Mouse (Mus musculus): ENCODE measurements at regions not wholly inside any gene's neighbourhood (a gene's known extent, or its start where the extent isn't known, plus 50 kb on each side); places are given as distances from the start of the nearest gene placed in this dataset.

GRCm38 (mm10) chr11:18262901-18263300 is 309.2 kb upstream of the Etaa1 start:
- Histone ChIP-seq H3K4me2 (ENCODE audit: low read depth, low read length) (no peak overlapping the region), H3K9me3 (replicated peaks; ENCODE audit: control insufficient read depth, low read length) (no peaks in the 10 kb centered on the region), H3K4me3 (ENCODE audit: low read depth, low read length) (no peak overlapping the region), H3K9ac (replicated peaks; ENCODE audit: low read depth, low read length) (no peak overlapping the region), H3K27me3 (ENCODE audit: control insufficient read depth, insufficient read depth, low read length) (no peaks in the 10 kb centered on the region), H3K27ac (ENCODE audit: low read depth) (no peak overlapping the region), H3K4me1 (ENCODE audit: control insufficient read depth, insufficient read depth) (no peaks in the 10 kb centered on the region), H3K36me3 (replicated peaks; ENCODE audit: control insufficient read depth, insufficient read depth, low read length) (no peaks in the 10 kb centered on the region)
- DNase-seq (ENCODE audit: low spot score): no peak
- no peak for ATAC-seq (ENCODE audit: insufficient read depth, low read depth)
- WGBS: 67% methylated on average over 1 of the region's 1 CpGs
- no peak for TF ChIP-seq CTCF (IDR thresholded peaks at IDR 0.05; ENCODE audit: low read depth)
- no peak for TF ChIP-seq EP300 (IDR thresholded peaks at IDR 0.05; ENCODE audit: low read depth)

- no peak overlapping the region for H3K4me2 ChIP-seq (ENCODE audit: low read depth, low read length)
- no peaks in the 10 kb centered on the region for H3K27me3 ChIP-seq (ENCODE audit: control insufficient read depth, insufficient read depth, low read length)
- WGBS: 24% methylated on average over 4 of the region's 4 CpGs
- no peak overlapping the region for H3K4me3 ChIP-seq (ENCODE audit: low read depth, low read length)
- DNase-seq (ENCODE audit: low spot score) (no peak), ATAC-seq (ENCODE audit: insufficient read depth, low read depth) (no peak)
- H3K9me3 ChIP-seq (replicated peaks; ENCODE audit: control insufficient read depth, low read length): no peaks in the 10 kb centered on the region
- H3K27ac ChIP-seq (ENCODE audit: low read depth): no peak overlapping the region
- H3K4me1 ChIP-seq (ENCODE audit: control insufficient read depth, insufficient read depth): no peaks in the 10 kb centered on the region
- no peak overlapping the region for H3K9ac ChIP-seq (replicated peaks; ENCODE audit: low read depth, low read length)
- H3K36me3 ChIP-seq (replicated peaks; ENCODE audit: control insufficient read depth, insufficient read depth, low read length): no peaks in the 10 kb centered on the region
- TF ChIP-seq CTCF (IDR thresholded peaks at IDR 0.05; ENCODE audit: low read depth) (no peak), EP300 (IDR thresholded peaks at IDR 0.05; ENCODE audit: low read depth) (no peak)
Observed at GRCm38 (mm10) chr11:18249236-18249635, 295.6 kb upstream of the Etaa1 start.

- ATAC-seq (ENCODE audit: insufficient read depth, low read depth) (no peak), DNase-seq (ENCODE audit: low spot score) (no peak)
- no peaks in the 10 kb centered on the region for H3K36me3 ChIP-seq (replicated peaks; ENCODE audit: control insufficient read depth, insufficient read depth, low read length)
- H3K4me2 ChIP-seq (ENCODE audit: low read depth, low read length): no peak overlapping the region
- no peak overlapping the region for H3K27ac ChIP-seq (ENCODE audit: low read depth)
- WGBS: 27% methylated on average over 4 of the region's 4 CpGs
- TF ChIP-seq CTCF (IDR thresholded peaks at IDR 0.05; ENCODE audit: low read depth) (no peak), EP300 (IDR thresholded peaks at IDR 0.05; ENCODE audit: low read depth) (no peak)
- no peaks in the 10 kb centered on the region for H3K9me3 ChIP-seq (replicated peaks; ENCODE audit: control insufficient read depth, low read length)
- no peak overlapping the region for H3K4me3 ChIP-seq (ENCODE audit: low read depth, low read length)
- H3K9ac ChIP-seq (replicated peaks; ENCODE audit: low read depth, low read length): no peak overlapping the region
- no peaks in the 10 kb centered on the region for H3K4me1 ChIP-seq (ENCODE audit: control insufficient read depth, insufficient read depth)
- H3K27me3 ChIP-seq (ENCODE audit: control insufficient read depth, insufficient read depth, low read length): no peaks in the 10 kb centered on the region
Observed at GRCm38 (mm10) chr11:18216762-18217161, 263.1 kb upstream of the Etaa1 start.

- DNase-seq (ENCODE audit: low spot score) (no peak), ATAC-seq (ENCODE audit: insufficient read depth, low read depth) (no peak)
- H3K36me3 ChIP-seq (replicated peaks; ENCODE audit: control insufficient read depth, insufficient read depth, low read length): no peaks in the 10 kb centered on the region
- H3K27ac ChIP-seq (ENCODE audit: low read depth): no peak overlapping the region
- TF ChIP-seq EP300 (IDR thresholded peaks at IDR 0.05; ENCODE audit: low read depth) (no peak), CTCF (IDR thresholded peaks at IDR 0.05; ENCODE audit: low read depth) (no peak)
- no peaks in the 10 kb centered on the region for H3K9me3 ChIP-seq (replicated peaks; ENCODE audit: control insufficient read depth, low read length)
- H3K4me2 ChIP-seq (ENCODE audit: low read depth, low read length): no peak overlapping the region
- H3K27me3 ChIP-seq (ENCODE audit: control insufficient read depth, insufficient read depth, low read length): no peaks in the 10 kb centered on the region
- no peak overlapping the region for H3K9ac ChIP-seq (replicated peaks; ENCODE audit: low read depth, low read length)
- H3K4me1 ChIP-seq (ENCODE audit: control insufficient read depth, insufficient read depth): no peaks in the 10 kb centered on the region
- 65% methylated on average over 2 of the region's 2 CpGs for WGBS
- no peak overlapping the region for H3K4me3 ChIP-seq (ENCODE audit: low read depth, low read length)
Observed at GRCm38 (mm10) chr11:18173028-18173427, 219.4 kb upstream of the Etaa1 start.

- 70% methylated on average over 2 of the region's 2 CpGs for WGBS
- Histone ChIP-seq H3K27ac (ENCODE audit: low read depth) (no peak overlapping the region), H3K4me3 (ENCODE audit: low read depth, low read length) (no peak overlapping the region), H3K27me3 (ENCODE audit: control insufficient read depth, insufficient read depth, low read length) (no peaks in the 10 kb centered on the region), H3K4me1 (ENCODE audit: control insufficient read depth, insufficient read depth) (no peaks in the 10 kb centered on the region), H3K36me3 (replicated peaks; ENCODE audit: control insufficient read depth, insufficient read depth, low read length) (no peaks in the 10 kb centered on the region), H3K9me3 (replicated peaks; ENCODE audit: control insufficient read depth, low read length) (no peaks in the 10 kb centered on the region), H3K4me2 (ENCODE audit: low read depth, low read length) (no peak overlapping the region), H3K9ac (replicated peaks; ENCODE audit: low read depth, low read length) (no peak overlapping the region)
- DNase-seq (ENCODE audit: low spot score) (no peak), ATAC-seq (ENCODE audit: insufficient read depth, low read depth) (no peak)
- TF ChIP-seq CTCF (IDR thresholded peaks at IDR 0.05; ENCODE audit: low read depth): no peak
- TF ChIP-seq EP300 (IDR thresholded peaks at IDR 0.05; ENCODE audit: low read depth): no peak
Observed at GRCm38 (mm10) chr11:18171207-18171776, 217.6 kb upstream of the Etaa1 start.
